Mouse (Mus musculus) CH12.LX (cell line): Measurements from ENCODE around the gene Robo1. TPM values are rescaled to one million over a fixed set of nuclear protein-coding genes. Genes with fewer than 3 reads are reported as not detected.
A peak's percentile ranks its signal among the peaks of the same experiment; 100 is the strongest.

Experiments used
- DNase-seq: peaks from one replicate; pipeline ENCODE4 v3.0.0-alpha.2; 2013; ENCODE audit errors: extremely low read depth
- H3K27ac ChIP-seq: 2 replicates; pipeline ENCODE4 v1.5.1; 2012; ENCODE audit warnings: low read depth, mild to moderate bottlenecking, control low read depth, moderate library complexity; ENCODE audit not compliant: insufficient read depth
- H3K27me3 ChIP-seq: replicated peaks from 2 replicates; pipeline ENCODE3; 2012; ENCODE audit warnings: inconsistent platforms
- H3K36me3 ChIP-seq, 2 experiments: replicated peaks in 1 of 2; 2 replicates each; pipeline versions ENCODE3 to v1.6.1; 2012; ENCODE audit warnings: inconsistent platforms in 1 of 2, low read length in 1 of 2, mild to moderate bottlenecking in 1 of 2, mixed read lengths in 1 of 2, moderate library complexity in 1 of 2; ENCODE audit not compliant: control insufficient read depth in 1 of 2, insufficient read depth in 1 of 2
- H3K4me1 ChIP-seq, 2 experiments: 2 replicates each; pipeline ENCODE4 v1.6.1; 2012; ENCODE audit warnings: inconsistent platforms in 1 of 2, moderate library complexity in 1 of 2; ENCODE audit not compliant: insufficient read depth in 2 of 2, control insufficient read depth in 1 of 2
- H3K4me2 ChIP-seq: 2 replicates; pipeline ENCODE4 v1.6.1; 2012; ENCODE audit warnings: low read depth, mild to moderate bottlenecking, control low read depth; ENCODE audit not compliant: poor library complexity, insufficient read depth, severe bottlenecking
- H3K4me3 ChIP-seq, 3 experiments: fragments of 150-350 bp in 1 of 3; sonication (generic) in 1 of 3; replicated peaks in 1 of 3; 2 replicates each; pipeline versions ENCODE3 to v1.5.1; 2011 to 2012; ENCODE audit warnings: low read depth in 2 of 3, low read length in 2 of 3, mild to moderate bottlenecking in 2 of 3, moderate library complexity in 2 of 3, control low read depth in 1 of 3, improper control_type of control experiment in 1 of 3, inconsistent platforms in 1 of 3, mixed read lengths in 1 of 3; ENCODE audit not compliant: poor library complexity in 1 of 3
- H3K79me2 ChIP-seq: replicated peaks from 2 replicates; pipeline ENCODE4 v1.6.1; 2012; ENCODE audit warnings: mild to moderate bottlenecking, moderate library complexity; ENCODE audit not compliant: control insufficient read depth, poor library complexity, insufficient read depth, severe bottlenecking; ENCODE audit errors: extremely low read depth
- H3K9ac ChIP-seq: 2 replicates; pipeline ENCODE4 v1.6.1; 2012; ENCODE audit warnings: low read depth, mild to moderate bottlenecking, control low read depth, moderate library complexity; ENCODE audit not compliant: insufficient read depth
- H3K9me3 ChIP-seq: replicated peaks from 2 replicates; pipeline ENCODE3; 2012; ENCODE audit warnings: low read length, inconsistent platforms, mixed read lengths
- CHD1 ChIP-seq: IDR thresholded peaks from 2 replicates; pipeline ENCODE4 v1.6.1; 2012; ENCODE audit warnings: low read depth, low read length, improper control_type of control experiment, inconsistent platforms
- CHD2 ChIP-seq: IDR thresholded peaks from 2 replicates; pipeline ENCODE4 v1.6.1; 2011; ENCODE audit warnings: low read length, improper control_type of control experiment
- CTCF ChIP-seq, 2 experiments: IDR thresholded peaks in 1 of 2; conservative IDR thresholded peaks in 1 of 2; 2 replicates each; pipeline ENCODE4 v1.5.1; 2011 to 2012; ENCODE audit warnings: low read depth in 2 of 2, low read length in 2 of 2, improper control_type of control experiment in 1 of 2, inconsistent platforms in 1 of 2, mild to moderate bottlenecking in 1 of 2, moderate library complexity in 1 of 2
- E2F4 ChIP-seq: IDR thresholded peaks from 2 replicates; pipeline ENCODE4 v1.6.1; 2011; ENCODE audit warnings: low read depth, low read length, improper control_type of control experiment; ENCODE audit not compliant: insufficient replicate concordance
- ELF1 ChIP-seq: IDR thresholded peaks from 2 replicates; pipeline ENCODE4 v1.6.1; 2014; ENCODE audit warnings: low read depth, mild to moderate bottlenecking, inconsistent platforms, low read length, improper control_type of control experiment
- EP300 ChIP-seq: IDR thresholded peaks from 2 replicates; pipeline ENCODE4 v1.6.1; 2011; ENCODE audit warnings: low read length, improper control_type of control experiment
- ETS1 ChIP-seq: conservative IDR thresholded peaks from 2 replicates; pipeline ENCODE4 v1.6.1; 2012; ENCODE audit warnings: low read depth, mild to moderate bottlenecking, inconsistent platforms, low read length, improper control_type of control experiment, moderate library complexity
- HCFC1 ChIP-seq: IDR thresholded peaks from 2 replicates; pipeline ENCODE4 v1.6.1; 2012; ENCODE audit warnings: low read depth, mild to moderate bottlenecking, inconsistent platforms, low read length, improper control_type of control experiment
- IRF4 ChIP-seq: IDR thresholded peaks from 2 replicates; pipeline ENCODE4 v1.6.1; 2014; ENCODE audit warnings: low read depth, mild to moderate bottlenecking, inconsistent platforms, low read length, improper control_type of control experiment
- JUN ChIP-seq: IDR thresholded peaks from 2 replicates; pipeline ENCODE4 v1.6.1; 2011; ENCODE audit warnings: low read depth, mild to moderate bottlenecking, low read length, improper control_type of control experiment, moderate library complexity; ENCODE audit not compliant: insufficient read depth
- JUND ChIP-seq: conservative IDR thresholded peaks from 2 replicates; pipeline ENCODE4 v1.6.1; 2011; ENCODE audit warnings: low read depth, low read length, improper control_type of control experiment
- KAT2A ChIP-seq: IDR thresholded peaks from 2 replicates; pipeline ENCODE4 v1.6.1; 2012; ENCODE audit warnings: low read length, improper control_type of control experiment, inconsistent platforms; ENCODE audit not compliant: insufficient replicate concordance
- MAX ChIP-seq: IDR thresholded peaks from 2 replicates; pipeline ENCODE4 v1.6.1; 2011; ENCODE audit warnings: low read length, improper control_type of control experiment
- MAZ ChIP-seq: IDR thresholded peaks from 2 replicates; pipeline ENCODE4 v1.6.1; 2012; ENCODE audit warnings: low read depth, mild to moderate bottlenecking, inconsistent platforms, low read length, improper control_type of control experiment, moderate library complexity
- MEF2A ChIP-seq: IDR thresholded peaks from 2 replicates; pipeline ENCODE4 v1.6.1; 2014; ENCODE audit warnings: low read depth, mild to moderate bottlenecking, inconsistent platforms, low read length, improper control_type of control experiment, borderline replicate concordance
- MYC ChIP-seq: IDR thresholded peaks from 2 replicates; pipeline ENCODE4 v1.6.1; 2011; ENCODE audit warnings: low read depth, mild to moderate bottlenecking, improper control_type of control experiment, low read length
- NELFE ChIP-seq: IDR thresholded peaks from 2 replicates; pipeline ENCODE4 v1.6.1; 2011; ENCODE audit warnings: low read depth, low read length, improper control_type of control experiment
- NRF1 ChIP-seq: IDR thresholded peaks from 2 replicates; pipeline ENCODE4 v1.6.1; 2014; ENCODE audit warnings: low read depth, mild to moderate bottlenecking, inconsistent platforms, low read length, improper control_type of control experiment, moderate library complexity
- POLR2A ChIP-seq: IDR thresholded peaks from 2 replicates; pipeline ENCODE4 v1.6.1; 2011; ENCODE audit warnings: low read depth, mild to moderate bottlenecking, improper control_type of control experiment, low read length
- RAD21 ChIP-seq: IDR thresholded peaks from 2 replicates; pipeline ENCODE4 v1.6.1; 2011; ENCODE audit warnings: low read depth, mild to moderate bottlenecking, low read length, improper control_type of control experiment, moderate library complexity
- RCOR1 ChIP-seq: conservative IDR thresholded peaks from 2 replicates; pipeline ENCODE4 v1.6.1; 2012; ENCODE audit warnings: low read depth, mild to moderate bottlenecking, inconsistent platforms, low read length, improper control_type of control experiment
- SIN3A ChIP-seq: IDR thresholded peaks from 2 replicates; pipeline ENCODE4 v1.6.1; 2012; ENCODE audit warnings: low read length, improper control_type of control experiment, inconsistent platforms
- SMC3 ChIP-seq: IDR thresholded peaks from 2 replicates; pipeline ENCODE4 v1.6.1; 2011; ENCODE audit warnings: low read depth, low read length, improper control_type of control experiment
- TBP ChIP-seq: conservative IDR thresholded peaks from 2 replicates; pipeline ENCODE4 v1.6.1; 2011; ENCODE audit warnings: low read depth, low read length, improper control_type of control experiment
- TCF12 ChIP-seq: IDR thresholded peaks from 2 replicates; pipeline ENCODE4 v1.6.1; 2014; ENCODE audit warnings: low read depth, mild to moderate bottlenecking, inconsistent platforms, low read length, improper control_type of control experiment
- UBTF ChIP-seq: IDR thresholded peaks from 2 replicates; pipeline ENCODE4 v1.6.1; 2012; ENCODE audit warnings: low read depth, mild to moderate bottlenecking, inconsistent platforms, low read length, improper control_type of control experiment, moderate library complexity
- USF1 ChIP-seq: IDR thresholded peaks from 2 replicates; pipeline ENCODE4 v1.6.1; 2014; ENCODE audit warnings: low read depth, mild to moderate bottlenecking, inconsistent platforms, low read length, improper control_type of control experiment
- USF2 ChIP-seq: conservative IDR thresholded peaks from 2 replicates; pipeline ENCODE4 v1.6.1; 2011; ENCODE audit warnings: low read depth, low read length, improper control_type of control experiment
- ZC3H11A ChIP-seq: IDR thresholded peaks from 2 replicates; pipeline ENCODE4 v1.6.1; 2012; ENCODE audit warnings: low read depth, mild to moderate bottlenecking, inconsistent platforms, low read length, improper control_type of control experiment
- ZKSCAN1 ChIP-seq: IDR thresholded peaks from 2 replicates; pipeline ENCODE4 v1.6.1; 2012; ENCODE audit warnings: low read depth, inconsistent platforms, low read length, improper control_type of control experiment, borderline replicate concordance
- ZMIZ1 ChIP-seq: IDR thresholded peaks from 2 replicates; pipeline ENCODE4 v1.6.1; 2012; ENCODE audit warnings: low read depth, mild to moderate bottlenecking, inconsistent platforms, low read length, improper control_type of control experiment
- ZNF384 ChIP-seq: IDR thresholded peaks from 2 replicates; pipeline ENCODE4 v1.6.1; 2012; ENCODE audit warnings: low read depth, low read length, improper control_type of control experiment, inconsistent platforms
- dilution Hi-C: fragments of 300-500 bp; cut with MboI; formaldehyde crosslinking; loops from 2 replicates; pipeline ENCODE4 v1.14.3; 2020; ENCODE audit warnings: low sequenced_read_pairs; ENCODE audit not compliant: extremely low pct_unique_long_range_greater_than_20kb, extremely low pct_ligation_motif_present
- in situ Hi-C: fragments of 300-500 bp; cut with MboI; formaldehyde crosslinking; loops from 3 replicates; pipeline ENCODE4 v1.14.3; 2019; ENCODE audit warnings: low sequenced_read_pairs, low pct_ligation_motif_present, low pct_unique_long_range_greater_than_20kb, mixed read lengths
- polyA plus RNA-seq: library from polyadenylated mRNA; unstranded; fragments of >175 nt; gene quantifications from 2 replicates; pipeline ENCODE4 v1.2.1, GENCODE M21; 2012; ENCODE audit warnings: low read depth; ENCODE audit not compliant: insufficient read length
- total RNA-seq, 2 experiments: library from RNA; depleted of rRNA; stranded (reverse); fragments of 300-350 nt in 1 of 2; fragments of >200 nt in 1 of 2; gene quantifications; 2 replicates each; pipeline ENCODE4 v1.2.3; 2012 to 2014

Robo1 gene
- total and polyA plus RNA-seq, 3 experiments, result not detected

DNA sequence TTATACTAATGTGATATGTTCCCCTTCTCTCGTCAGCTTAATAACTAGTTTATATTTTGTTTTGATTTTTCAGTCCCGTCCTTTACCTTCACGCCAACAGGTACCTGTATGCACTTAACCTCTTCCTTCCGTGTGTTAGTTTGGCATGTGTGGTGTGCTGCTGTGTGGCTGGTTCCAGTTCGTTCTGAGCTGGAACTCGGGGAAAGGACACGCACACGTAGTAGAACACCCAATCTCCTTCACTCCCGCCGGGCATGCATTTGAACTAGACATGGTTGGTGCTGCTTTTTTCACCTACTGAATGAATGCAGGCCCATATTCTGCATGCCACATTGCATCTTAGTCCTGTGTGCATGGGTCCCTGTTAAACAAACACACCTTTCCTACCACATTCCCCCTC lies 685.5 kb downstream of the Robo1 start:
- Histone ChIP-seq H3K4me2 (no peak overlapping the region), H3K36me3 (no peaks in the 10 kb centered on the region), H3K9ac (no peak overlapping the region), H3K4me1 (no peaks in the 10 kb centered on the region), H3K4me3 (no peak overlapping the region), H3K27ac (no peak overlapping the region), H3K9me3 (peaks cover 64% of the 10 kb centered on the region), H3K79me2 (no peaks in the 10 kb centered on the region), H3K27me3 (no peaks in the 10 kb centered on the region)
- no peak for DNase-seq
- TF ChIP-seq ELF1 (no peak), ZC3H11A (no peak), TBP (no peak), IRF4 (no peak), SIN3A (no peak), JUND (no peak), TCF12 (no peak), E2F4 (no peak), RCOR1 (no peak), MAZ (no peak), MYC (no peak), CHD2 (no peak), POLR2A (no peak), NELFE (no peak), NRF1 (no peak), MEF2A (no peak), JUN (no peak), USF2 (no peak), CHD1 (no peak)
- dilution Hi-C loops, result no loop called here
- in situ Hi-C loops, result loop anchor here (25.0 kb wide), 1 partner anchor 331 kb away; no protein-coding TSS in a partner anchor

- Histone ChIP-seq H3K27ac (no peak overlapping the region), H3K36me3 (no peaks in the 10 kb centered on the region), H3K27me3 (no peaks in the 10 kb centered on the region), H3K4me3 (no peak overlapping the region), H3K79me2 (no peaks in the 10 kb centered on the region), H3K4me2 (no peak overlapping the region), H3K9me3 (peaks cover 70% of the 10 kb centered on the region), H3K4me1 (no peaks in the 10 kb centered on the region), H3K9ac (no peak overlapping the region)
- in situ Hi-C loops, result loop anchor here (25.0 kb wide), 1 partner anchor 333 kb away; no protein-coding TSS in a partner anchor
- peak; percentile 9 for DNase-seq
- dilution Hi-C loops, result no loop called here
- TF ChIP-seq E2F4, result no peak
- TF ChIP-seq RAD21, result peak; percentile 48
- TF ChIP-seq USF1, result no peak
- TF ChIP-seq ELF1, result no peak
- TF ChIP-seq CHD2, result no peak
- TF ChIP-seq MAX, result no peak
- TF ChIP-seq EP300, result no peak
- no peak for TF ChIP-seq KAT2A
- TF ChIP-seq SMC3, result peak; percentile 31
- no peak for TF ChIP-seq SIN3A
- TF ChIP-seq MEF2A, result no peak
- TF ChIP-seq ZKSCAN1, result no peak
- TF ChIP-seq JUND, result no peak
- no peak for TF ChIP-seq ZMIZ1
- no peak for TF ChIP-seq POLR2A
- no peak for TF ChIP-seq ETS1
- TF ChIP-seq CTCF (conservative IDR thresholded peaks at IDR 0.05 in 1 of 2, IDR thresholded peaks at IDR 0.05 in 1 of 2; ENCODE audit: low read depth in 2 of 2, low read length in 2 of 2), result peak; percentile 11 to 45; a peak in 2 of 4 replicates
- TF ChIP-seq NRF1, result no peak
- TF ChIP-seq USF2, result no peak
- no peak for TF ChIP-seq JUN
- no peak for TF ChIP-seq HCFC1
- no peak for TF ChIP-seq ZNF384
- TF ChIP-seq UBTF, result no peak
Measured at GRCm38 (mm10) chr16:72995251-72995954, 687.3 kb downstream of the Robo1 start.
